Mouse (Mus musculus) liver, postnatal 0 days (tissue): ENCODE measurements around the gene Fxr1. TPM values are rescaled to one million over a fixed set of nuclear protein-coding genes. Genes with fewer than 3 reads are reported as not detected.
A peak's percentile ranks its signal among the peaks of the same experiment; 100 is the strongest.

Experiments used
- ATAC-seq: fragments of 200-750 bp; cut with Nextera tagmentation; 2 replicates; pipeline ENCODE4 v1.8.0; 2017; ENCODE audit warnings: mild to moderate bottlenecking, moderate library complexity
- DNase-seq: peaks from one replicate; pipeline ENCODE4 v3.0.0-alpha.2; 2016
- H3K27ac ChIP-seq: fragments of 300-500 bp; sonication (generic); 2 replicates; pipeline ENCODE4 v1.5.1; 2014; ENCODE audit warnings: antibody characterized with exemption, moderate library complexity, mild to moderate bottlenecking, low read depth
- H3K27me3 ChIP-seq: fragments of 300-500 bp; sonication (generic); 2 replicates; pipeline ENCODE4 v1.6.1; 2014; ENCODE audit warnings: low read length, control low read depth, mixed read lengths; ENCODE audit not compliant: insufficient read depth
- H3K36me3 ChIP-seq: fragments of 300-500 bp; sonication (generic); replicated peaks from 2 replicates; pipeline ENCODE4 v1.6.1; 2014; ENCODE audit warnings: mild to moderate bottlenecking, control low read depth, low read length, moderate library complexity, mixed read lengths; ENCODE audit not compliant: insufficient read depth
- H3K4me1 ChIP-seq: fragments of 300-500 bp; sonication (generic); 2 replicates; pipeline ENCODE4 v1.6.1; 2014; ENCODE audit warnings: antibody characterized with exemption, mild to moderate bottlenecking, control low read depth; ENCODE audit not compliant: insufficient read depth
- H3K4me2 ChIP-seq: fragments of 300-500 bp; sonication (generic); 2 replicates; pipeline ENCODE4 v1.6.1; 2014; ENCODE audit warnings: low read depth, mild to moderate bottlenecking, low read length, moderate library complexity, mixed read lengths
- H3K4me3 ChIP-seq: fragments of 300-500 bp; sonication (generic); 2 replicates; pipeline ENCODE4 v1.5.1; 2014; ENCODE audit warnings: low read depth, low read length
- H3K9ac ChIP-seq: fragments of 300-500 bp; sonication (generic); replicated peaks from 2 replicates; pipeline ENCODE4 v1.6.1; 2014; ENCODE audit warnings: mild to moderate bottlenecking, moderate library complexity
- H3K9me3 ChIP-seq: fragments of 300-500 bp; sonication (generic); 2 replicates; pipeline ENCODE4 v1.6.1; 2016; ENCODE audit warnings: mild to moderate bottlenecking, control low read depth, low read length, mixed read lengths
- CTCF ChIP-seq: sonication (generic); IDR thresholded peaks from 2 replicates; pipeline ENCODE4 v1.5.1; 2016; ENCODE audit warnings: antibody characterized with exemption, low read depth
- EP300 ChIP-seq: IDR thresholded peaks from 2 replicates; pipeline ENCODE4 v1.6.1; 2016; ENCODE audit warnings: antibody characterized with exemption, low read depth, mild to moderate bottlenecking
- WGBS: fragments of 180-500 bp; shearing (Covaris S2); extraction: QIAGEN DNeasy Blood & Tissue Kit; methylation state at CpG from one replicate; pipeline ENCODE4 v1.1.7; 2014; ENCODE audit not compliant: insufficient replicate concordance; 5-methylcytosine and 5-hydroxymethylcytosine counted together
- polyA plus RNA-seq: library from polyadenylated mRNA; unstranded; fragments of >200 nt; fragmentation: Nextera tagmentation; extraction: Ambion mirVana; gene quantifications from 2 replicates; pipeline ENCODE4 v1.2.1, GENCODE M21; 2015

Fxr1 gene
- polyA plus RNA-seq = 20.7 and 22.2 TPM in 2 replicates

GRCm38 (mm10) chr3:34019540-34020381, at the start of gene Fxr1:
TSS of gene Fxr1 (plus strand) at chr3:34019943.
- Histone ChIP-seq H3K4me1 (peaks cover 14% of the 10 kb centered on the region), H3K4me2 (peak within 1 kb of the TSS; percentile 88), H3K27ac (peak within 1 kb of the TSS; percentile 98), H3K36me3 (no peaks in the 10 kb centered on the region; the same call in 1 of the 2 replicates), H3K9ac (peak within 1 kb of the TSS; percentile 100), H3K27me3 (no peaks in the 10 kb centered on the region), H3K4me3 (peak within 1 kb of the TSS; percentile 100), H3K9me3 (peaks cover 2% of the 10 kb centered on the region; the same call in 1 of the 2 replicates)
- no peak for TF ChIP-seq CTCF
- no peak for TF ChIP-seq EP300
- DNase-seq (peak; percentile 90), ATAC-seq (peak; percentile 97)
- under 1% methylated on average over 61 of the region's 97 CpGs for WGBS

- H3K9ac ChIP-seq = no peak overlapping the region
- no peaks in the 10 kb centered on the region for H3K36me3 ChIP-seq
- TF ChIP-seq CTCF (no peak), EP300 (no peak)
- no peaks in the 10 kb centered on the region for H3K27me3 ChIP-seq
- 60% methylated on average over 6 of the region's 6 CpGs for WGBS
- ATAC-seq (no peak), DNase-seq (no peak)
- H3K27ac ChIP-seq = no peak overlapping the region
- H3K4me1 ChIP-seq = no peaks in the 10 kb centered on the region
- H3K4me2 ChIP-seq = no peak overlapping the region
- H3K4me3 ChIP-seq = no peak overlapping the region
- no peaks in the 10 kb centered on the region for H3K9me3 ChIP-seq
Observed at GRCm38 (mm10) chr3:33979395-33979794, 40.3 kb upstream of the Fxr1 start.

- Histone ChIP-seq H3K4me2 (no peak overlapping the region), H3K9me3 (no peaks in the 10 kb centered on the region), H3K9ac (no peak overlapping the region), H3K27ac (no peak overlapping the region), H3K36me3 (no peaks in the 10 kb centered on the region), H3K4me1 (no peaks in the 10 kb centered on the region), H3K27me3 (no peaks in the 10 kb centered on the region), H3K4me3 (no peak overlapping the region)
- 86% methylated on average over 5 of the region's 5 CpGs for WGBS
- no peak for ATAC-seq
- no peak for DNase-seq
- TF ChIP-seq EP300 (no peak), CTCF (no peak)
Observed at GRCm38 (mm10) chr3:33982746-33983145, 37.0 kb upstream of the Fxr1 start.

- Histone ChIP-seq H3K9me3 (no peaks in the 10 kb centered on the region), H3K27me3 (no peaks in the 10 kb centered on the region), H3K9ac (no peak overlapping the region), H3K27ac (no peak overlapping the region), H3K4me2 (no peak overlapping the region), H3K36me3 (no peaks in the 10 kb centered on the region), H3K4me3 (no peak overlapping the region), H3K4me1 (no peaks in the 10 kb centered on the region)
- TF ChIP-seq CTCF = no peak
- TF ChIP-seq EP300 = no peak
- ATAC-seq (no peak), DNase-seq (no peak)
- WGBS = 69% methylated on average over 8 of the region's 8 CpGs
Observed at GRCm38 (mm10) chr3:33989302-33989701, 30.4 kb upstream of the Fxr1 start.

GRCm38 (mm10) chr3:33990451-33990850, 29.3 kb upstream of the Fxr1 start:
- WGBS = 68% methylated on average over 10 of the region's 10 CpGs
- ATAC-seq (no peak), DNase-seq (no peak)
- Histone ChIP-seq H3K27ac (no peak overlapping the region), H3K9me3 (no peaks in the 10 kb centered on the region), H3K27me3 (no peaks in the 10 kb centered on the region), H3K4me2 (no peak overlapping the region), H3K9ac (no peak overlapping the region), H3K4me3 (no peak overlapping the region), H3K4me1 (no peaks in the 10 kb centered on the region), H3K36me3 (no peaks in the 10 kb centered on the region)
- no peak for TF ChIP-seq EP300
- TF ChIP-seq CTCF = no peak

GRCm38 (mm10) chr3:33990921-33991320, 28.8 kb upstream of the Fxr1 start:
- DNase-seq (no peak), ATAC-seq (no peak)
- Histone ChIP-seq H3K27ac (no peak overlapping the region), H3K4me3 (no peak overlapping the region), H3K9me3 (no peaks in the 10 kb centered on the region), H3K36me3 (no peaks in the 10 kb centered on the region), H3K9ac (no peak overlapping the region), H3K4me2 (no peak overlapping the region), H3K27me3 (no peaks in the 10 kb centered on the region), H3K4me1 (no peaks in the 10 kb centered on the region)
- TF ChIP-seq EP300 (no peak), CTCF (no peak)
- 73% methylated on average over 8 of the region's 8 CpGs for WGBS
